Mouse (Mus musculus) forebrain, postnatal 0 days (tissue): ENCODE measurements at regions not wholly inside any gene's neighbourhood (a gene's known extent, or its start where the extent isn't known, plus 50 kb on each side); places are given as distances from the start of the nearest gene placed in this dataset.

Experiments used
- ATAC-seq: fragments of 200-750 bp; cut with Nextera tagmentation; 2 replicates; pipeline ENCODE4 v1.8.0; 2017; ENCODE audit warnings: mild to moderate bottlenecking, moderate library complexity
- DNase-seq: peaks from one replicate; pipeline ENCODE4 v3.0.0-alpha.2; 2015
- H3K27ac ChIP-seq: fragments of 300-500 bp; sonication (generic); 2 replicates; pipeline ENCODE4 v1.5.1; 2014; ENCODE audit warnings: low read depth, mild to moderate bottlenecking, antibody characterized with exemption, low read length, moderate library complexity, mixed read lengths
- H3K27me3 ChIP-seq: fragments of 300-500 bp; sonication (generic); 2 replicates; pipeline ENCODE4 v1.6.1; 2014; ENCODE audit warnings: mild to moderate bottlenecking, low read length, mixed read lengths; ENCODE audit not compliant: insufficient read depth
- H3K36me3 ChIP-seq: fragments of 300-500 bp; sonication (generic); 2 replicates; pipeline ENCODE4 v1.6.1; 2014; ENCODE audit warnings: mild to moderate bottlenecking, moderate library complexity; ENCODE audit not compliant: insufficient read depth
- H3K4me1 ChIP-seq: fragments of 300-500 bp; sonication (generic); 2 replicates; pipeline ENCODE4 v1.6.1; 2014; ENCODE audit warnings: antibody characterized with exemption; ENCODE audit not compliant: insufficient read depth
- H3K4me2 ChIP-seq: fragments of 300-500 bp; sonication (generic); 2 replicates; pipeline ENCODE4 v1.6.1; 2014; ENCODE audit warnings: low read depth, mild to moderate bottlenecking, moderate library complexity
- H3K4me3 ChIP-seq: fragments of 300-500 bp; sonication (generic); 2 replicates; pipeline ENCODE4 v1.5.1; 2014; ENCODE audit warnings: low read depth, low read length, mixed read lengths
- H3K9ac ChIP-seq: fragments of 300-500 bp; sonication (generic); 2 replicates; pipeline ENCODE4 v1.6.1; 2014; ENCODE audit warnings: mild to moderate bottlenecking
- H3K9me3 ChIP-seq: fragments of 300-500 bp; sonication (generic); 2 replicates; pipeline ENCODE4 v1.6.1; 2016; ENCODE audit warnings: low read length
- CTCF ChIP-seq: sonication (generic); IDR thresholded peaks from 2 replicates; pipeline ENCODE4 v1.5.1; 2016; ENCODE audit warnings: antibody characterized with exemption, control low read depth, low read depth
- WGBS: fragments of 180-500 bp; shearing (Covaris S2); extraction: QIAGEN DNeasy Blood & Tissue Kit; methylation state at CpG from one replicate; pipeline ENCODE4 v1.1.7; 2014; 5-methylcytosine and 5-hydroxymethylcytosine counted together

DNA sequence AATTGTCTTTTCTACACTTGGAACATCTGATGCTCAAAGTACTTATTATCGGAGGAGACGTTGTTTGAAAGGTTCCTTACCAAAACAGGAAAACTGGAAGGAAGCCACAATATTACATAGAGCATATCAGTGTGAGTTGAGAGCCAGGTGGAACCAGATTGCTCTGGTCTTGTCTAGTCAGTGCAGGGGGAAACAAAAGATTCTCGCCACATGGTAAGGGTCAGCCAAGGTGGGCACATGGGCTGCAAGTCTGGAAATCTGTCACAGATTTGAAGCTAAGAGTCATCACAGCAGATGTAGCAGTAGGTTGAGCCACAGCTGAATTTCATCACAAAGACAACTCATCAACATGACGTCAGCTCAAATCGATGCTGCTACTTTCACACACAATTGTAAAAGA, 681.8 kb downstream of the Stpg2 start:
- Histone ChIP-seq H3K27ac (no peak overlapping the region), H3K4me1 (peaks cover 4% of the 10 kb centered on the region; the same call in 1 of the 2 replicates), H3K4me3 (no peak overlapping the region), H3K4me2 (no peak overlapping the region), H3K9ac (no peak overlapping the region), H3K9me3 (no peaks in the 10 kb centered on the region), H3K27me3 (no peaks in the 10 kb centered on the region), H3K36me3 (no peaks in the 10 kb centered on the region)
- WGBS = 47% methylated on average over 5 of the region's 5 CpGs
- TF ChIP-seq CTCF = no peak
- DNase-seq = peak; percentile 30
- ATAC-seq = no peak

DNA sequence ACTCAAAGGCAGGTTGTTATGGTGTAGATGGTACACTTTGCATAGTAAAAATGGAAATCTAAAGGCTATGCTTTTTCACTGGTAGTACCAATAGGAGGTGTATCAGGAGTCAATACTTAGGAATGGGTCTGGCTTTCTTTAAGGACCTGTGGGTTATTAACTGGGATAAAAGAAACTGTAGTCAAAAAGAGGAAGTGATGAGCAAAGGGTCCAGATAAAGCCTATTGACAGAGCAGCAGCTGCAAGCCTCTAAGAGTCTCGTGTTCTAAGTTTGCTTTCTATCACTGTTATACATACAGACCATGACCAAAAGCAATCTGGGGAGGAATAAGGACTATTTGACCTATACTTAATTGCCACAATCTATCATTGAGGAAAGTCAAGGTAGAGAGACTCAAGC, 683.0 kb downstream of the Stpg2 start:
- Histone ChIP-seq H3K4me2 (no peak overlapping the region), H3K4me3 (no peak overlapping the region), H3K36me3 (no peaks in the 10 kb centered on the region), H3K27me3 (no peaks in the 10 kb centered on the region), H3K9me3 (no peaks in the 10 kb centered on the region), H3K4me1 (peaks cover 4% of the 10 kb centered on the region; the same call in 1 of the 2 replicates), H3K9ac (no peak overlapping the region), H3K27ac (no peak overlapping the region)
- DNase-seq = no peak
- WGBS = 91% methylated on average over 1 of the region's 1 CpGs
- TF ChIP-seq CTCF = no peak
- ATAC-seq = no peak

DNA sequence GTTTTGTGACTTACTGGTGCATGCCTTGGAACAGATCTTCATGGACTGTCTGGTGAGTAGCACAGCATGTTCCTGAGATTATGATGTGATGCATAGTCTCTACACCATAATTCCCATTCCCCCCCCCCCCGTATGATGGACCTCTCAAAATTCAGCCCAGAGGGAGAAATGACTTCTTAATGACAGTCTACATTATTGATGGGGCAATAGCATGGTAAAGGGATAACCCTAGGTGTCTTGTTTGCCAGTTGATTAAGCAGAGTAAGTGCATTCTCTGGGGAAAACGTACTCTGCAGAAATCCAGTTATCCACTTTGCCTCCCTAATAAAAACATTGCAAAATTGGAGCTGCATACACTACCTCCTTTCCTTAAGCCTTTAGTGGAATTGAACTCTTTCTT, 684.7 kb downstream of the Stpg2 start:
- Histone ChIP-seq H3K4me3 (no peak overlapping the region), H3K36me3 (no peaks in the 10 kb centered on the region), H3K4me1 (peaks cover 4% of the 10 kb centered on the region; the same call in 1 of the 2 replicates), H3K27me3 (no peaks in the 10 kb centered on the region), H3K4me2 (no peak overlapping the region), H3K27ac (no peak overlapping the region), H3K9ac (no peak overlapping the region), H3K9me3 (no peaks in the 10 kb centered on the region)
- 89% methylated on average over 2 of the region's 2 CpGs for WGBS
- TF ChIP-seq CTCF = no peak
- ATAC-seq (no peak), DNase-seq (no peak)

DNA sequence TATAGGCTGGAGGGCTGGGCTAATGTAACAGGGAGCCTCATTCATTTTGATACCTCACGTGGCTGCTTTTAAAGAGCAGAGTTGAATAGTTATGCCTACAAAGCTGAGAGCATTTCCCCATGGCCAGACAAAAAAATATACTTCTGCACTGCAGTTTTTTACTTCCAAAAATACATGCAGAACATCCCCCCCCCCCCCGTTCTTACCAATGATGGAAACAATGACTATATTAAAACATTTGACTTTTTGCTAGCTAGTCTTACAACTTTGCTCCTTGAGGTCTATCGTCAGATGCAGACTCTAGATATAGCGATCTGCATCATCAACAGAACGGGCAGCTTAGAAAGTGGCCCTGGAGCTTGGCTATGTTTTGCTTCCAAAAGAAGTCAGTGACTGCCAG, 692.4 kb downstream of the Stpg2 start:
- Histone ChIP-seq H3K27ac (no peak overlapping the region), H3K9me3 (0 out of 2 replicates have a peak, but pooled peaks cover 3% of the 10 kb centered on the region), H3K36me3 (no peaks in the 10 kb centered on the region), H3K4me1 (no peaks in the 10 kb centered on the region), H3K27me3 (no peaks in the 10 kb centered on the region), H3K9ac (no peak overlapping the region), H3K4me3 (no peak overlapping the region), H3K4me2 (no peak overlapping the region)
- DNase-seq (no peak), ATAC-seq (no peak)
- 87% methylated on average over 5 of the region's 5 CpGs for WGBS
- TF ChIP-seq CTCF = no peak

DNA sequence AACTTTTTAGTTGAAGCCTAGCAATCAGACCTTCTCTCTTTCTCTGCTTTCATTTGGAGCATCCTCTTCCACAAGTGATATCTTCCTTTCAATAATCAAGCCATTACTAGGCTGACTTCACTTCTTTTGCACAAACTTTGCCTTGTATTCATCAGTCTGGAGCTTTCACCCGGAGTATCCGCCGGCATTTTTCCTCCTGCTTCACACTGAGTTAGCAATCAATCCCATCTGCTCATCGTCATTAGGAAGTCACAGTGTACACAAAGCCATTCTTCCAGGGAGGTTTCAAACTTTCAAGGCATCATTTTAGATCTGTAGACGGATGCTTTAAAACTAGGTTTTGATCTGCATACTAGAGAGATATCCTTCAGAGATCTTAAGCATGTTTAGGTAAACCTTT, 693.7 kb downstream of the Stpg2 start:
- H3K36me3 ChIP-seq = no peaks in the 10 kb centered on the region
- peak; percentile 51 for ATAC-seq
- H3K9ac ChIP-seq = no peak overlapping the region
- H3K27ac ChIP-seq = no peak overlapping the region
- no peak overlapping the region for H3K4me3 ChIP-seq
- no peak overlapping the region for H3K4me2 ChIP-seq
- TF ChIP-seq CTCF = no peak
- no peaks in the 10 kb centered on the region for H3K4me1 ChIP-seq
- no peaks in the 10 kb centered on the region for H3K27me3 ChIP-seq
- DNase-seq = peak; percentile 19
- WGBS = 10% methylated on average over 5 of the region's 5 CpGs
- 0 out of 2 replicates have a peak, but pooled peaks cover 3% of the 10 kb centered on the region for H3K9me3 ChIP-seq

DNA sequence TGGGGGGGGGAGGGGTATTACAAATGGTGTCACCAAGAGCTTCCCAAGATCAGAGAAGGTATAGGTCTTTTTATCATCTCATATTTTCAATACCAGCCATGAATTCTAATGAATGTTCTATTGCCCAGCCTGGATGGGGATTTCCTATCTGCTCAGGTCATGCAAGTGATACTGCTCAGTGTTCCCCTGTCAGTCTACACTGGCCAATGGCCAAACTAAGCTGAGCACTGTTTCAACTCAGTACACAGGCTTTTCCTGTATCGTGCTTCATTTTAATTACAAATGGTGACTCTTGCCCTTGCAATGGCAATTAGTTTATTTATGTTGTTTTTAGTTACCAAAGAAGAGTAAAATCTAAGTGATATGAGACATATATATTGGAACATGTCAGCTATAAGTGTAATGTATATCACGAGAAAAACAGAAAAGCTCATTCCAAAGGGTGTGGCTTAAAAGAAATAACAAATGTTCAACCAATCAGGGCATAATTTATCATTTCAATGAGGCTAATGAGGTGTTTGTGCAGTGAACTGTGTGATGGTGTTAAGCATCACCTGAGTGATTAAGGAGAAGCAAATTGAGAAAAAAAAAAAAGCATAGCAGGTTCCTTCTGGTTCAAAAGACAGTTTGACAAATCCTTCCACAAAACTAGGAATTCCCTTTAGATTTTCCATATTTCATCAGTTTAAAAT, 708.3 kb downstream of the Stpg2 start:
- H3K4me2 ChIP-seq = no peak overlapping the region
- DNase-seq (no peak), ATAC-seq (no peak)
- H3K4me1 ChIP-seq = no peaks in the 10 kb centered on the region
- 14% methylated on average over 2 of the region's 2 CpGs for WGBS
- TF ChIP-seq CTCF = no peak
- no peak overlapping the region for H3K27ac ChIP-seq
- no peak overlapping the region for H3K4me3 ChIP-seq
- no peaks in the 10 kb centered on the region for H3K9me3 ChIP-seq
- H3K9ac ChIP-seq = no peak overlapping the region
- H3K27me3 ChIP-seq = no peaks in the 10 kb centered on the region
- no peaks in the 10 kb centered on the region for H3K36me3 ChIP-seq

DNA sequence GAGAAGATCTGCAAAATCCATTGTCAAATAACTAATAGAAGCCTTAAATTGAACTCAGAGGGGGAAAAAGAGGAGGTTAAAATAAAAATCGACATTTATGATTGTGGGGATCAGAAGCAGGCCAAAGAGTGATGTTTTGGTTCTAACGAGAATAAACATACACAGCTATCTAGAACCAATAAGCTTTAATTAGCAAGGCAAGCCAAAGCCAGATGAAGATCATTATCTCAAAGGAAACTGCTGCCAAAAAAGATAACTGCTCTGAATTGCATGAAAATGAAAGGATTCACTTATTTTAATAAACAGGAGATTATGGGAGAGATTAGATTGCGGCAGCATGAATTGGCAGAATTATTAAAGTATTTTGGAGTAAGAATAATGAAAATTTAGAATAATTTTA, 716.8 kb downstream of the Stpg2 start:
- ATAC-seq (no peak), DNase-seq (no peak)
- Histone ChIP-seq H3K4me1 (no peaks in the 10 kb centered on the region), H3K4me3 (no peak overlapping the region), H3K27me3 (no peaks in the 10 kb centered on the region), H3K27ac (no peak overlapping the region), H3K9ac (no peak overlapping the region), H3K9me3 (no peaks in the 10 kb centered on the region), H3K4me2 (no peak overlapping the region), H3K36me3 (no peaks in the 10 kb centered on the region)
- no peak for TF ChIP-seq CTCF
- WGBS = 53% methylated on average over 3 of the region's 3 CpGs
